Mouse (Mus musculus): Measurements from ENCODE around the gene Adgrf3. TPM values are rescaled to one million over a fixed set of nuclear protein-coding genes. Genes with fewer than 3 reads are reported as not detected.

Adgrf3 gene
- total RNA-seq, 4 experiments from 2014 or later = not detected

GRCm38 (mm10) chr5:30148133-30148920 is 57.2 kb downstream of the Adgrf3 start:
- DNase-seq = no peak

DNA sequence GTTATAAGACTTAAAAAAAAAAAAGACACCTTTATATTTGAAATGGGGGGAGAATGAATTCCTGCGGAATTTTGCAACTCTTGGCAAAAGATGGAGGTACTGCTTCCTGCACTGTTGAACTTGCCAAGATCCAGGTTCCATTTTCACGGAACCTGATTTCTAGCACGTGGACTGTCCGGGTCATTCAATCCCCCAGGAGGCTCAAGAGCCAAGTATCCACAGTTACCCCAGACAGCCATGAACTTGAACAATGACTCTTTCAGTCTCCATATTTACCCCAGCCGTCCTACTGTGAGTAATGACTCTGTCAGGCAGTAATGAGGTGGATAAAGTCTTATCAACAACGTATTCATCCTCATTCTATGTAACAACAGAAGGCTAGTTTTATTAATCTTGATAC is 59.0 kb downstream of the Adgrf3 start:
- DNase-seq = no peak

Small RNA genes within 50 kb of the gene (microRNA-seq; reads per million reads assigned to microRNA genes)
- gene Mir1960 = 0.35 to 1.2 reads per million in 2 experiments

Other genes starting within 250 kb of the Adgrf3 start
- not detected for gene Il6, start 192.6 kb downstream of the Adgrf3 start, total RNA-seq (2022)
- gene Tyms, start 132.1 kb downstream of the Adgrf3 start, total RNA-seq (2022) = 10 to 100 TPM; 12.9 to 19.7 (median 18.0) TPM
- under 1 TPM in 1 of 4 experiments, not detected in 3; 0.10 TPM for gene Garem2, start 100.6 kb downstream of the Adgrf3 start, total RNA-seq (2022)
- not detected for gene 3110082J24Rik, start 99.6 kb downstream of the Adgrf3 start, total RNA-seq (2022)
- gene Hadha, start 50.6 kb downstream of the Adgrf3 start, total RNA-seq (2022) = 100 to 1,000 TPM; 363 to 446 (median 399) TPM
- gene Hadhb, start 50.5 kb downstream of the Adgrf3 start, total RNA-seq (2022) = 100 to 1,000 TPM; 412 to 817 (median 632) TPM
- 10 to 100 TPM; 15.1 to 24.5 (median 20.4) TPM for gene Selenoi, start 26.9 kb upstream of the Adgrf3 start, total RNA-seq (2022)
- gene Drc1, start 75.7 kb upstream of the Adgrf3 start, total RNA-seq (2022) = 1 to 10 TPM in 3 of 4 experiments, under 1 TPM in 1; 0.59 to 2.1 (median 1.1) TPM

Data from adrenal gland, adult 8-10 months (tissue).